ENCODE assay signal across 16 mouse cellular contexts in genomic region chr9:6965006-6965405, GRCm38 (mm10).
"Had no signal": no experiment of that assay in that cellular context is flagged by ENCODE, and none has a peak within 500 bp of the region (broad histone marks: within the 10 kb centered on the region; RNA-seq: fewer than 3 reads in every experiment).

No protein-coding gene starts in this region.

- H3K4me3 ChIP-seq: limb, embryonic 15.5 days; liver, embryonic 12.5 days; midbrain, embryonic 10.5 days; midbrain, embryonic 12.5 days; myocyte; neural tube, embryonic 13.5 days; neural tube, embryonic 15.5 days had no signal

- H3K4me1 ChIP-seq: limb, embryonic 15.5 days; liver, embryonic 12.5 days; midbrain, embryonic 10.5 days; midbrain, embryonic 12.5 days; neural tube, embryonic 13.5 days; neural tube, embryonic 15.5 days had no signal

- DNase-seq: lung, embryonic 14.5 days; midbrain, embryonic 14.5 days; right cerebral cortex, postnatal 14 days; right cerebral cortex, postnatal 4 days; spleen, adult 18-20 months; thymus, adult 18-20 months; thymus, postnatal 14 days; thymus, postnatal 4 days had no signal

- ATAC-seq: liver, embryonic 12.5 days; midbrain, embryonic 16.5 days had no signal
